Mouse (Mus musculus): Measurements from ENCODE around the gene Tab2. TPM values are rescaled to one million over a fixed set of nuclear protein-coding genes. Genes with fewer than 3 reads are reported as not detected.

Tab2 gene
- polyA plus RNA-seq, 1 experiment: 34.0 TPM

DNA sequence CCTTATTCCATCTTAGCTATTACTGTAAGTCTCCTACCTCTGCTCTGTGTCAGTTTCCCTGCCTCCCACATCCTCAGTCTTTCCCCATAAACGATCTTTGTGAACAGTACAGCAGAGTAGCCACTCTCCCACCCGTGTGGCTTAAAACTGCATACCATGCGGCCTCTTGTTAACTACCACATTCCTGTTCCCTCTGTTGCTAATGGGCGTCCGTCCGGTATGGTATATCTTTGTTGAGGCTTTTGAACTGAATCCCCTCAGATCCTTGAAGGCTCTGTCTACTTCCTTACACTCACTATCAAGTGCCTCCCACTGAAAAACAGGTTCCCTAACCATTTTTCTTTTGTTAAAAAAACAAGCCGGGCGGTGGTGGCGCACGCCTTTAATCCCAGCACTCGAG is 30.5 kb downstream of the Tab2 start:
- H3K4me3 ChIP-seq: no peak overlapping the region
- no peak for TF ChIP-seq TCF12 (IDR thresholded peaks at IDR 0.05; ENCODE audit: insufficient read depth, poor library complexity, severe bottlenecking)
- no peak for TF ChIP-seq MAX (IDR thresholded peaks at IDR 0.05; ENCODE audit: low read depth)
- no peak for TF ChIP-seq MYOD1 (IDR thresholded peaks at IDR 0.05; ENCODE audit: control insufficient read depth in 1 of 3, insufficient read length in 2 of 3, low read depth in 2 of 3)
- no peak for TF ChIP-seq SRF (IDR thresholded peaks at IDR 0.05; ENCODE audit: control insufficient read depth, insufficient read length, low read depth)
- no peak for TF ChIP-seq REST (IDR thresholded peaks at IDR 0.05; ENCODE audit: insufficient read depth, insufficient read length)
- TF ChIP-seq MYOG (IDR thresholded peaks at IDR 0.05; ENCODE audit: control insufficient read depth in 1 of 3, insufficient read depth in 1 of 3, insufficient read length in 2 of 3, low read depth in 2 of 3): no peak
- TF ChIP-seq E2F4 (IDR thresholded peaks at IDR 0.05; ENCODE audit: insufficient read depth): no peak
- no peak for TF ChIP-seq TCF3 (IDR thresholded peaks at IDR 0.05; ENCODE audit: insufficient read length, low read depth)
- no peak for TF ChIP-seq POLR2A (IDR thresholded peaks at IDR 0.05; ENCODE audit: insufficient read length, low read depth)
- no peak for TF ChIP-seq CEBPB (IDR thresholded peaks at IDR 0.05; ENCODE audit: insufficient read depth, poor library complexity, severe bottlenecking)
- TF ChIP-seq USF1 (IDR thresholded peaks at IDR 0.05; ENCODE audit: low read depth): no peak
- no peak for TF ChIP-seq POLR2AphosphoS2 (IDR thresholded peaks at IDR 0.05; ENCODE audit: insufficient read length, low read depth)
- peaks cover 20% of the 10 kb centered on the region for H3K36me3 ChIP-seq (ENCODE audit: control insufficient read depth, insufficient read depth)
- no peak overlapping the region for H3ac ChIP-seq (ENCODE audit: control insufficient read depth, insufficient read length)
- no peaks in the 10 kb centered on the region for H3K27me3 ChIP-seq (ENCODE audit: control insufficient read depth, insufficient read depth, insufficient read length)
- peaks cover 73% of the 10 kb centered on the region for H3K79me2 ChIP-seq (ENCODE audit: control insufficient read depth, insufficient read depth)
- H3K4me2 ChIP-seq (ENCODE audit: low read depth): no peak overlapping the region

DNA sequence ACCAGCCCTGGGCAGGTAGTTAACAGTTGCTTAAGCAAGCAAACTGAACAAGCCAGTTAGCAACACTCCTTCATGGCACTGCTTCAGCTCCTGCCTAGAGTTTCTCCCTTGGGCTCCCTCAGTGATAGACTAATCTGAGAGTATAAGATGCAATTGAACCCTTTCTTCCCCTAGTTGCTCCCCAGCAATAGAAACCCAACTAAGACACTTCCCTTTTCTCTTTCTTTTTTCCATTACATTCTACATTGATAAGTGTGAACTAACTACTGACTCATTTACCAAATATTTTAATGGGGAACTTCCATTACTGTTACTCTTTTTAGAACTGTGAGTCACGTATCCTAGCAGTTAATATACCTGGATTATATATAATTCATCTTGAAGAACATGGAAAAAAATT is 32.6 kb downstream of the Tab2 start:
- Histone ChIP-seq H3K79me2 (ENCODE audit: control insufficient read depth, insufficient read depth) (peaks cover 60% of the 10 kb centered on the region), H3K27me3 (ENCODE audit: control insufficient read depth, insufficient read depth, insufficient read length) (no peaks in the 10 kb centered on the region), H3ac (ENCODE audit: control insufficient read depth, insufficient read length) (no peak overlapping the region), H3K4me2 (ENCODE audit: low read depth) (no peak overlapping the region), H3K36me3 (ENCODE audit: control insufficient read depth, insufficient read depth) (peaks cover 35% of the 10 kb centered on the region), H3K4me3 (no peak overlapping the region)
- TF ChIP-seq REST (IDR thresholded peaks at IDR 0.05; ENCODE audit: insufficient read depth, insufficient read length): no peak
- TF ChIP-seq E2F4 (IDR thresholded peaks at IDR 0.05; ENCODE audit: insufficient read depth): no peak
- no peak for TF ChIP-seq MYOG (IDR thresholded peaks at IDR 0.05; ENCODE audit: control insufficient read depth in 1 of 3, insufficient read depth in 1 of 3, insufficient read length in 2 of 3, low read depth in 2 of 3)
- TF ChIP-seq USF1 (IDR thresholded peaks at IDR 0.05; ENCODE audit: low read depth): no peak
- TF ChIP-seq POLR2A (IDR thresholded peaks at IDR 0.05; ENCODE audit: insufficient read length, low read depth): no peak
- TF ChIP-seq CEBPB (IDR thresholded peaks at IDR 0.05; ENCODE audit: insufficient read depth, poor library complexity, severe bottlenecking): no peak
- TF ChIP-seq TCF3 (IDR thresholded peaks at IDR 0.05; ENCODE audit: insufficient read length, low read depth): no peak
- TF ChIP-seq SRF (IDR thresholded peaks at IDR 0.05; ENCODE audit: control insufficient read depth, insufficient read length, low read depth): no peak
- no peak for TF ChIP-seq MYOD1 (IDR thresholded peaks at IDR 0.05; ENCODE audit: control insufficient read depth in 1 of 3, insufficient read length in 2 of 3, low read depth in 2 of 3)
- no peak for TF ChIP-seq POLR2AphosphoS2 (IDR thresholded peaks at IDR 0.05; ENCODE audit: insufficient read length, low read depth)
- no peak for TF ChIP-seq TCF12 (IDR thresholded peaks at IDR 0.05; ENCODE audit: insufficient read depth, poor library complexity, severe bottlenecking)
- TF ChIP-seq MAX (IDR thresholded peaks at IDR 0.05; ENCODE audit: low read depth): no peak

DNA sequence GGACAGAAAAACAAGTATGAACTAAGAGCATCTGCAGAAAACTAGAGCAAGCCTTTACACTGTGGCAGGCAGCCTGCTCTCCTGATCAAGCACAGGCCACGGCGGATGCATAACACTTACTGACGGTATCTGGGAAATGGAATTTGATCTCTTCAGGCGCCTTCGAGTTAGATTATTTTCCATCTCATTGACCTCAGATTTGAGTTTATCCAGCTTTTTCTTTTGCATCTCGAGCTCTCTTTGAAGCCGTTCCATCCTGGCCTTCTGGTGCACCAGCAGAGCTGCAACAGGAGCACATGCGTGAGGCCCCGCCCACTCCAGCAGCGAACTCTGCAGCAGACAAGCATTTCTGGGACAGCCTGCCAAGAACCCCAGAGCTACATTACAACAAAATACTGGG is 44.8 kb downstream of the Tab2 start:
- Histone ChIP-seq H3K36me3 (ENCODE audit: control insufficient read depth, insufficient read depth) (peaks cover 50% of the 10 kb centered on the region), H3K27me3 (ENCODE audit: control insufficient read depth, insufficient read depth, insufficient read length) (no peaks in the 10 kb centered on the region), H3K4me2 (ENCODE audit: low read depth) (no peak overlapping the region), H3K79me2 (ENCODE audit: control insufficient read depth, insufficient read depth) (peaks cover 27% of the 10 kb centered on the region), H3K4me3 (no peak overlapping the region), H3ac (ENCODE audit: control insufficient read depth, insufficient read length) (no peak overlapping the region)
- TF ChIP-seq MAX (IDR thresholded peaks at IDR 0.05; ENCODE audit: low read depth) (no peak), REST (IDR thresholded peaks at IDR 0.05; ENCODE audit: insufficient read depth, insufficient read length) (no peak), TCF12 (IDR thresholded peaks at IDR 0.05; ENCODE audit: insufficient read depth, poor library complexity, severe bottlenecking) (no peak), CEBPB (IDR thresholded peaks at IDR 0.05; ENCODE audit: insufficient read depth, poor library complexity, severe bottlenecking) (no peak), USF1 (IDR thresholded peaks at IDR 0.05; ENCODE audit: low read depth) (no peak), TCF3 (IDR thresholded peaks at IDR 0.05; ENCODE audit: insufficient read length, low read depth) (no peak), POLR2A (IDR thresholded peaks at IDR 0.05; ENCODE audit: insufficient read length, low read depth) (no peak), E2F4 (IDR thresholded peaks at IDR 0.05; ENCODE audit: insufficient read depth) (no peak), SRF (IDR thresholded peaks at IDR 0.05; ENCODE audit: control insufficient read depth, insufficient read length, low read depth) (no peak), MYOG (IDR thresholded peaks at IDR 0.05; ENCODE audit: control insufficient read depth in 1 of 3, insufficient read depth in 1 of 3, insufficient read length in 2 of 3, low read depth in 2 of 3) (no peak), MYOD1 (IDR thresholded peaks at IDR 0.05; ENCODE audit: control insufficient read depth in 1 of 3, insufficient read length in 2 of 3, low read depth in 2 of 3) (no peak), POLR2AphosphoS2 (IDR thresholded peaks at IDR 0.05; ENCODE audit: insufficient read length, low read depth) (no peak)

- Histone ChIP-seq H3ac (ENCODE audit: control insufficient read depth, insufficient read length) (no peak overlapping the region), H3K4me2 (ENCODE audit: low read depth) (no peak overlapping the region), H3K4me3 (no peak overlapping the region), H3K36me3 (ENCODE audit: control insufficient read depth, insufficient read depth) (peaks cover 51% of the 10 kb centered on the region), H3K27me3 (ENCODE audit: control insufficient read depth, insufficient read depth, insufficient read length) (no peaks in the 10 kb centered on the region), H3K79me2 (ENCODE audit: control insufficient read depth, insufficient read depth) (peaks cover 3% of the 10 kb centered on the region)
- TF ChIP-seq POLR2AphosphoS2 (IDR thresholded peaks at IDR 0.05; ENCODE audit: insufficient read length, low read depth): no peak
- TF ChIP-seq E2F4 (IDR thresholded peaks at IDR 0.05; ENCODE audit: insufficient read depth): no peak
- TF ChIP-seq SRF (IDR thresholded peaks at IDR 0.05; ENCODE audit: control insufficient read depth, insufficient read length, low read depth): no peak
- no peak for TF ChIP-seq MAX (IDR thresholded peaks at IDR 0.05; ENCODE audit: low read depth)
Measured at GRCm38 (mm10) chr10:7907151-7907550, 48.9 kb downstream of the Tab2 start.

- TF ChIP-seq TCF3 (IDR thresholded peaks at IDR 0.05; ENCODE audit: insufficient read length, low read depth): no peak
- TF ChIP-seq POLR2AphosphoS2 (IDR thresholded peaks at IDR 0.05; ENCODE audit: insufficient read length, low read depth): peak; percentile 66
- Histone ChIP-seq H3K79me2 (ENCODE audit: control insufficient read depth, insufficient read depth) (no peaks in the 10 kb centered on the region), H3K27me3 (ENCODE audit: control insufficient read depth, insufficient read depth, insufficient read length) (no peaks in the 10 kb centered on the region), H3K36me3 (ENCODE audit: control insufficient read depth, insufficient read depth) (peaks cover 35% of the 10 kb centered on the region), H3K4me2 (ENCODE audit: low read depth) (no peak overlapping the region), H3ac (ENCODE audit: control insufficient read depth, insufficient read length) (no peak overlapping the region), H3K4me3 (no peak overlapping the region)
Measured at GRCm38 (mm10) chr10:7904157-7904556, 51.9 kb downstream of the Tab2 start.
